Mouse (Mus musculus): ENCODE measurements at regions not wholly inside any gene's neighbourhood (a gene's known extent, or its start where the extent isn't known, plus 50 kb on each side); places are given as distances from the start of the nearest gene placed in this dataset.

GRCm38 (mm10) chr15:7039119-7039518 lies 51.3 kb upstream of the Lifr start:
- no peak for ATAC-seq (ENCODE audit: low read depth)
- 96% methylated on average over 5 of the region's 5 CpGs for WGBS

GRCm38 (mm10) chr15:7039825-7040224 lies 50.6 kb upstream of the Lifr start:
- WGBS, result 51% methylated on average over 4 of the region's 4 CpGs
- Histone ChIP-seq H3K9me3 (ENCODE audit: control insufficient read depth, low read length) (no peaks in the 10 kb centered on the region), H3K4me2 (ENCODE audit: low read depth, low read length) (no peak overlapping the region), H3K9ac (replicated peaks; ENCODE audit: low read depth, low read length) (no peak overlapping the region), H3K27me3 (ENCODE audit: control insufficient read depth, insufficient read depth, low read length) (no peaks in the 10 kb centered on the region), H3K36me3 (ENCODE audit: control insufficient read depth, insufficient read depth, low read length) (no peaks in the 10 kb centered on the region), H3K4me1 (ENCODE audit: control insufficient read depth, insufficient read depth, low read length) (no peaks in the 10 kb centered on the region), H3K27ac (ENCODE audit: low read depth, low read length) (no peak overlapping the region), H3K4me3 (ENCODE audit: low read depth, low read length) (no peak overlapping the region)
- no peak for ATAC-seq (ENCODE audit: low read depth)

More at GRCm38 (mm10) chr15:7039119-7039518, 51.3 kb upstream of the Lifr start:
- H3K4me1 ChIP-seq (ENCODE audit: control insufficient read depth, insufficient read depth, low read length), result no peaks in the 10 kb centered on the region
- no peak overlapping the region for H3K4me2 ChIP-seq (ENCODE audit: low read depth, low read length)
- no peak overlapping the region for H3K27ac ChIP-seq (ENCODE audit: low read depth, low read length)
- no peak overlapping the region for H3K9ac ChIP-seq (replicated peaks; ENCODE audit: low read depth, low read length)
- H3K4me3 ChIP-seq (ENCODE audit: low read depth, low read length), result no peak overlapping the region
- no peaks in the 10 kb centered on the region for H3K9me3 ChIP-seq (ENCODE audit: control insufficient read depth, low read length)
- H3K27me3 ChIP-seq (ENCODE audit: control insufficient read depth, insufficient read depth, low read length), result no peaks in the 10 kb centered on the region
- no peaks in the 10 kb centered on the region for H3K36me3 ChIP-seq (ENCODE audit: control insufficient read depth, insufficient read depth, low read length)
